Comparison of ENCODE assay signal across 7 mouse cellular contexts in genomic region chr19:25406481-25407184, GRCm38 (mm10).
DNase-seq lines count a peak whose midpoint lies in the region; ATAC-seq and TF ChIP-seq lines count a peak whose summit lies in the region.

No protein-coding gene starts in this region.

- peak overlapping the region; percentile 70 for H3K9ac ChIP-seq in embryonic facial prominence, embryonic 14.5 days (ENCODE audit: low read depth, low read length)
- H3K9ac ChIP-seq in limb, embryonic 15.5 days = peak overlapping the region; percentile 39

- no peaks in the 10 kb centered on the region for H3K9me3 ChIP-seq in embryonic facial prominence, embryonic 14.5 days (ENCODE audit: control insufficient read depth, low read length)
- H3K9me3 ChIP-seq in limb, embryonic 15.5 days = no peaks in the 10 kb centered on the region

- H3K36me3 ChIP-seq in embryonic facial prominence, embryonic 14.5 days (ENCODE audit: control insufficient read depth, insufficient read depth, low read length) = peaks cover 26% of the 10 kb centered on the region
- peaks cover 27% of the 10 kb centered on the region for H3K36me3 ChIP-seq in limb, embryonic 15.5 days
- H3K36me3 ChIP-seq in myocyte (ENCODE audit: control insufficient read depth, insufficient read depth) = no peaks in the 10 kb centered on the region
- H3K36me3 ChIP-seq in testis, adult 2 months (ENCODE audit: control insufficient read depth, insufficient read depth, low read length) = no peaks in the 10 kb centered on the region

- H3K4me3 ChIP-seq in embryonic facial prominence, embryonic 14.5 days (ENCODE audit: low read depth, low read length) = peak overlapping the region; percentile 43
- H3K4me3 ChIP-seq in limb, embryonic 15.5 days = peak overlapping the region; percentile 44
- H3K4me3 ChIP-seq in myocyte = peak overlapping the region; percentile 9
- peak overlapping the region; percentile 41 for H3K4me3 ChIP-seq in testis, adult 2 months (ENCODE audit: control insufficient read depth, low read depth, low read length)

- no peak for TF ChIP-seq CTCF in testis, adult 2 months (IDR thresholded peaks at IDR 0.05; ENCODE audit: control insufficient read depth, insufficient read depth, insufficient replicate concordance, low read depth, low read length)

- no peak for TF ChIP-seq POLR2A in myocyte (IDR thresholded peaks at IDR 0.05; ENCODE audit: insufficient read length, low read depth)
- no peak for TF ChIP-seq POLR2A in testis, adult 2 months (IDR thresholded peaks at IDR 0.05; ENCODE audit: control insufficient read depth, low read depth, low read length)

- peak overlapping the region; percentile 88 for H3K4me2 ChIP-seq in embryonic facial prominence, embryonic 14.5 days (ENCODE audit: low read depth, low read length)
- H3K4me2 ChIP-seq in limb, embryonic 15.5 days = peak overlapping the region; percentile 76
- H3K4me2 ChIP-seq in myocyte (ENCODE audit: low read depth) = peak overlapping the region; percentile 75

- H3K4me1 ChIP-seq in embryonic facial prominence, embryonic 14.5 days (ENCODE audit: control insufficient read depth, insufficient read depth, low read length) = peaks cover 26% of the 10 kb centered on the region
- H3K4me1 ChIP-seq in limb, embryonic 15.5 days = peaks cover 62% of the 10 kb centered on the region
- H3K4me1 ChIP-seq in testis, adult 2 months (ENCODE audit: control insufficient read depth, insufficient read depth, low read length) = peaks cover 2% of the 10 kb centered on the region; the same call in 1 of the 2 replicates

- peak overlapping the region; percentile 87 for H3K27ac ChIP-seq in embryonic facial prominence, embryonic 14.5 days (replicated peaks; ENCODE audit: low read depth, low read length)
- peak overlapping the region; percentile 94 for H3K27ac ChIP-seq in limb, embryonic 15.5 days
- no peak overlapping the region for H3K27ac ChIP-seq in testis, adult 2 months (ENCODE audit: control insufficient read depth, insufficient read depth, low read depth, low read length)

- ATAC-seq in embryonic facial prominence, embryonic 14.5 days (ENCODE audit: low read depth) = peak; percentile 93
- peak; percentile 84 for ATAC-seq in limb, embryonic 15.5 days (ENCODE audit: insufficient number of reproducible peaks, low FRiP score, low TSS enrichment, low read depth)

- DNase-seq in adrenal gland, postnatal 36 days = peak; percentile 85 to 86
- peak; percentile 85 for DNase-seq in embryonic facial prominence, embryonic 14.5 days (ENCODE audit: low spot score)
- DNase-seq in heart, adult 9 months (ENCODE audit: low spot score in 2 of 2) = peak; percentile 79 to 85
- DNase-seq in kidney, adult 9 months = peak; percentile 85

- 2% methylated on average over 24 of the region's 28 CpGs for WGBS in embryonic facial prominence, embryonic 14.5 days
- WGBS in limb, embryonic 15.5 days = 1% methylated on average over 26 of the region's 28 CpGs

- no peak overlapping the region for H3ac ChIP-seq in myocyte (ENCODE audit: control insufficient read depth, insufficient read length)

- H3K79me2 ChIP-seq in myocyte (ENCODE audit: control insufficient read depth, insufficient read depth) = no peaks in the 10 kb centered on the region

- no peaks in the 10 kb centered on the region for H3K27me3 ChIP-seq in embryonic facial prominence, embryonic 14.5 days (replicated peaks; ENCODE audit: control insufficient read depth, insufficient read depth, low read length)
- H3K27me3 ChIP-seq in limb, embryonic 15.5 days = no peaks in the 10 kb centered on the region
- no peaks in the 10 kb centered on the region for H3K27me3 ChIP-seq in myocyte (ENCODE audit: control insufficient read depth, insufficient read depth, insufficient read length)
- H3K27me3 ChIP-seq in testis, adult 2 months (ENCODE audit: control insufficient read depth, insufficient read depth, low read length) = no peaks in the 10 kb centered on the region; the same call in 1 of the 2 replicates

TF ChIP-seq in myocyte, 11 proteins besides CTCF, POLR2A, EP300 and RAD21:
- TF ChIP-seq MYOG (IDR thresholded peaks at IDR 0.05; ENCODE audit: control insufficient read depth in 1 of 3, insufficient read depth in 1 of 3, insufficient read length in 2 of 3, low read depth in 2 of 3) (peak in 1 of 3 experiments; percentile 9), MAX (IDR thresholded peaks at IDR 0.05; ENCODE audit: low read depth) (no peak), USF1 (IDR thresholded peaks at IDR 0.05; ENCODE audit: low read depth) (no peak), TCF12 (IDR thresholded peaks at IDR 0.05; ENCODE audit: insufficient read depth, poor library complexity, severe bottlenecking) (no peak), REST (IDR thresholded peaks at IDR 0.05; ENCODE audit: insufficient read depth, insufficient read length) (no peak), POLR2AphosphoS2 (IDR thresholded peaks at IDR 0.05; ENCODE audit: insufficient read length, low read depth) (no peak), CEBPB (IDR thresholded peaks at IDR 0.05; ENCODE audit: insufficient read depth, poor library complexity, severe bottlenecking) (no peak), TCF3 (IDR thresholded peaks at IDR 0.05; ENCODE audit: insufficient read length, low read depth) (no peak)
